Mouse (Mus musculus) embryo, embryonic 10 days (tissue): ENCODE results near the gene Dtwd1.
A peak's percentile ranks its signal among the peaks of the same experiment; 100 is the strongest.
"Not testable (repeated sequence)": the region's sequence is repeated elsewhere in the genome, so short reads cannot be mapped to it uniquely, and the experiment has no call there.

Source experiments
- DNase-seq: peaks from one replicate; pipeline ENCODE4 v3.0.0-alpha.2; 2015; ENCODE audit warnings: low spot score

Dtwd1 gene

GRCm38 (mm10) chr2:126151855-126152571 lies at the start of gene Dtwd1, which contains the start of gene Fam227b:
Gene Dtwd1 (plus strand): TSS chr2:126152141.
Gene Fam227b (minus strand): TSS chr2:126152004.
- DNase-seq = peak; percentile 97

- DNase-seq = peak; percentile 6
Observed at GRCm38 (mm10) chr2:126147723-126148122, 4.2 kb upstream of the Dtwd1 start.

GRCm38 (mm10) chr2:126165277-126166018 lies 13.5 kb downstream of the Dtwd1 start:
- DNase-seq = no peak

GRCm38 (mm10) chr2:126166335-126166734 lies 14.4 kb downstream of the Dtwd1 start:
- DNase-seq = no peak

- DNase-seq = no peak
Observed at GRCm38 (mm10) chr2:126166848-126167617, 15.1 kb downstream of the Dtwd1 start.

GRCm38 (mm10) chr2:126171427-126171826 lies 19.5 kb downstream of the Dtwd1 start:
- no peak for DNase-seq

GRCm38 (mm10) chr2:126191306-126191705 lies 39.4 kb downstream of the Dtwd1 start:
- no peak for DNase-seq

- DNase-seq = no peak
Observed at GRCm38 (mm10) chr2:126192129-126192528, 40.2 kb downstream of the Dtwd1 start.

- no peak for DNase-seq
Observed at GRCm38 (mm10) chr2:126195631-126196356, 43.9 kb downstream of the Dtwd1 start.

GRCm38 (mm10) chr2:126198971-126199370 lies 47.0 kb downstream of the Dtwd1 start:
- DNase-seq = no peak

GRCm38 (mm10) chr2:126211011-126211680 lies 59.2 kb downstream of the Dtwd1 start:
- DNase-seq = no peak

GRCm38 (mm10) chr2:126214800-126215199 lies 62.9 kb downstream of the Dtwd1 start, which contains the start of gene Gm17555:
Gene Gm17555 (plus strand): TSS chr2:126215100.
- not testable (repeated sequence) for DNase-seq
